12 mouse cellular contexts compared by ENCODE assay signal in genomic region chr19:10148555-10148954, GRCm38 (mm10). TPM values are rescaled to one million over a fixed set of nuclear protein-coding genes. Genes with fewer than 3 reads are reported as not detected.
A peak's percentile ranks its signal among the peaks of the same experiment; 100 is the strongest.
DNase-seq lines count a peak whose midpoint lies in the region; ATAC-seq and TF ChIP-seq lines count a peak whose summit lies in the region.
"Had no signal": no experiment of that assay in that cellular context is flagged by ENCODE, and none has a peak within 500 bp of the region (broad histone marks: within the 10 kb centered on the region; RNA-seq: fewer than 3 reads in every experiment).

No protein-coding gene starts in this region.

- DNase-seq in kidney, adult 2 months = peak; percentile 29
- peak; percentile 43 for DNase-seq in NIH3T3 (ENCODE audit: low read depth)
- peak; percentile 6 for DNase-seq in brain, embryonic 14.5 days (ENCODE audit: low read depth)
- peak; percentile 11 for DNase-seq in heart, postnatal 25 days (ENCODE audit: low spot score)
- DNase-seq in thymus, adult 2 months = no peak
- DNase-seq in right cerebral cortex, postnatal 25 days = no peak
- DNase-seq in left cerebral cortex, adult 11 months (ENCODE audit: low spot score) = no peak
- DNase-seq: cerebellum, adult 8-10 months; kidney, postnatal 10 days had no signal

- intact Hi-C loops in heart, postnatal 25 days (cut with DNase I) = no loop called here

- no peak overlapping the region for H3K9ac ChIP-seq in kidney, embryonic 16.5 days (replicated peaks; ENCODE audit: low read length)
- H3K9ac ChIP-seq: liver, embryonic 14.5 days had no signal

- TF ChIP-seq POLR2A in kidney, adult 2 months (IDR thresholded peaks at IDR 0.05; ENCODE audit: low read depth, low read length) = no peak
- TF ChIP-seq POLR2A in brain, embryonic 14.5 days (IDR thresholded peaks at IDR 0.05; ENCODE audit: borderline replicate concordance, extremely low read depth, insufficient read depth, insufficient read length, poor library complexity, severe bottlenecking) = no peak
- TF ChIP-seq POLR2A in thymus, adult 2 months (IDR thresholded peaks at IDR 0.05; ENCODE audit: control insufficient read depth, extremely low read depth, insufficient read depth, low read length, poor library complexity) = no peak

- no peaks in the 10 kb centered on the region for H3K4me1 ChIP-seq in kidney, adult 2 months (ENCODE audit: control insufficient read depth, insufficient read depth, low read length)
- no peaks in the 10 kb centered on the region for H3K4me1 ChIP-seq in kidney, embryonic 16.5 days (ENCODE audit: insufficient read depth, low read length)
- H3K4me1 ChIP-seq in thymus, adult 2 months (replicated peaks; ENCODE audit: control insufficient read depth, insufficient read depth, low read length) = no peaks in the 10 kb centered on the region

- no peaks in the 10 kb centered on the region for H3K27me3 ChIP-seq in kidney, adult 2 months (replicated peaks; ENCODE audit: control insufficient read depth, insufficient read depth, low read length)
- no peaks in the 10 kb centered on the region for H3K27me3 ChIP-seq in kidney, embryonic 16.5 days (ENCODE audit: insufficient read depth, low read length)
- no peaks in the 10 kb centered on the region for H3K27me3 ChIP-seq in thymus, adult 2 months (ENCODE audit: control insufficient read depth, insufficient read depth, low read length)

- H3K4me2 ChIP-seq in kidney, embryonic 16.5 days (replicated peaks; ENCODE audit: low read depth, low read length) = no peak overlapping the region

- no peaks in the 10 kb centered on the region for H3K36me3 ChIP-seq in kidney, adult 2 months (ENCODE audit: control insufficient read depth, insufficient read depth, low read length)
- no peaks in the 10 kb centered on the region for H3K36me3 ChIP-seq in kidney, embryonic 16.5 days (ENCODE audit: insufficient read depth, low read length)
- no peaks in the 10 kb centered on the region for H3K36me3 ChIP-seq in thymus, adult 2 months (ENCODE audit: control insufficient read depth, insufficient read depth, low read length)

- no peak for ATAC-seq in kidney, embryonic 16.5 days (ENCODE audit: low FRiP score, low TSS enrichment)
- ATAC-seq: activated CD4-positive, CD25-positive, alpha-beta regulatory T cell, adult 4 months had no signal

- WGBS in kidney, adult 2 months = 81% methylated on average over 6 of the region's 6 CpGs
- 77% methylated on average over 6 of the region's 6 CpGs for WGBS in kidney, embryonic 16.5 days
- WGBS in thymus, adult 2 months = 95% methylated on average over 6 of the region's 6 CpGs

- H3K4me3 ChIP-seq in kidney, adult 2 months (ENCODE audit: insufficient read depth, low read depth, low read length) = no peak overlapping the region
- H3K4me3 ChIP-seq in kidney, embryonic 16.5 days (ENCODE audit: low read length) = no peak overlapping the region
- no peak overlapping the region for H3K4me3 ChIP-seq in thymus, adult 2 months (ENCODE audit: control insufficient read depth, insufficient read depth, low read length)

- TF ChIP-seq CTCF in kidney, adult 2 months (conservative IDR thresholded peaks at IDR 0.05; ENCODE audit: insufficient read depth, insufficient read length, low read depth, low read length) = no peak
- no peak for TF ChIP-seq CTCF in brain, embryonic 14.5 days (IDR thresholded peaks at IDR 0.05; ENCODE audit: borderline replicate concordance, extremely low read depth, insufficient read depth, insufficient read length)
- TF ChIP-seq CTCF in thymus, adult 2 months (IDR thresholded peaks at IDR 0.05; ENCODE audit: borderline replicate concordance, control insufficient read depth, extremely low read depth, insufficient read depth, low read length, poor library complexity) = no peak

- H3K27ac ChIP-seq in kidney, adult 2 months (ENCODE audit: insufficient read depth, low read depth, low read length) = no peak overlapping the region
- no peak overlapping the region for H3K27ac ChIP-seq in kidney, embryonic 16.5 days (ENCODE audit: low read length)
- no peak overlapping the region for H3K27ac ChIP-seq in thymus, adult 2 months (ENCODE audit: control insufficient read depth, insufficient read depth, low read length)
- H3K27ac ChIP-seq: liver, embryonic 14.5 days had no signal

- H3K9me3 ChIP-seq in kidney, embryonic 16.5 days (ENCODE audit: low read length) = peaks cover 5% of the 10 kb centered on the region; the same call in 1 of the 2 replicates

RNA-seq across cellular contexts. Expression of gene Fads1, which starts 34.1 kb away (rescaled TPM):
- polyA plus RNA-seq in kidney, adult 2 months (2012; rRNA removed) = 87.4 and 88.4 TPM in 2 replicates
- polyA plus RNA-seq in kidney, embryonic 16.5 days (2015; fragmentation: Nextera tagmentation; extraction: Ambion mirVana) = 95.4 and 100 TPM in 2 replicates
- 136 and 139 TPM in 2 replicates for polyA plus RNA-seq in brain, embryonic 14.5 days (2012; rRNA removed)
- total RNA-seq in heart, postnatal 25 days (2021) = 10 to 100 TPM; 20.2 to 23.7 TPM
- 50.2 and 51.4 TPM in 2 replicates for polyA plus RNA-seq in thymus, adult 2 months (2012; rRNA removed)

RNA-seq across cellular contexts. Expression of gene Fads2, which starts 47.0 kb away (rescaled TPM):
- polyA plus RNA-seq in kidney, adult 2 months (2012; rRNA removed) = 240 and 258 TPM in 2 replicates
- 76.1 and 85.9 TPM in 2 replicates for polyA plus RNA-seq in kidney, embryonic 16.5 days (2015; fragmentation: Nextera tagmentation; extraction: Ambion mirVana)
- 195 and 216 TPM in 2 replicates for polyA plus RNA-seq in brain, embryonic 14.5 days (2012; rRNA removed)
- 1 to 10 TPM; 5.2 to 5.4 TPM for total RNA-seq in heart, postnatal 25 days (2021)
- polyA plus RNA-seq in thymus, adult 2 months (2012; rRNA removed) = 36.3 and 45.6 TPM in 2 replicates

RNA-seq across cellular contexts. Expression of gene Tmem258, which starts 55.3 kb away (rescaled TPM):
- 123 and 135 TPM in 2 replicates for polyA plus RNA-seq in kidney, adult 2 months (2012; rRNA removed)
- 430 and 433 TPM in 2 replicates for polyA plus RNA-seq in kidney, embryonic 16.5 days (2015; fragmentation: Nextera tagmentation; extraction: Ambion mirVana)
- polyA plus RNA-seq in brain, embryonic 14.5 days (2012; rRNA removed) = 108 and 164 TPM in 2 replicates
- 100 to 1,000 TPM; 172 to 178 TPM for total RNA-seq in heart, postnatal 25 days (2021)
- polyA plus RNA-seq in thymus, adult 2 months (2012; rRNA removed) = 159 and 189 TPM in 2 replicates

RNA-seq across cellular contexts. Expression of gene Fen1, which starts 55.4 kb away (rescaled TPM):
- 4.8 and 4.9 TPM in 2 replicates for polyA plus RNA-seq in kidney, adult 2 months (2012; rRNA removed)
- 103 and 107 TPM in 2 replicates for polyA plus RNA-seq in kidney, embryonic 16.5 days (2015; fragmentation: Nextera tagmentation; extraction: Ambion mirVana)
- 26.6 and 34.3 TPM in 2 replicates for polyA plus RNA-seq in brain, embryonic 14.5 days (2012; rRNA removed)
- total RNA-seq in heart, postnatal 25 days (2021) = 1 to 10 TPM; 4.5 to 4.7 TPM
- 43.8 and 57.8 TPM in 2 replicates for polyA plus RNA-seq in thymus, adult 2 months (2012; rRNA removed)

Comparison
In these comparisons a context has a peak if more than half of its experiments do, and no peak if none do; other contexts are left out.
1. DNase-seq: peak in kidney, adult 2 months (single experiment), NIH3T3 (single experiment), brain, embryonic 14.5 days (single experiment) and heart, postnatal 25 days (single experiment); none in thymus, adult 2 months (single experiment), right cerebral cortex, postnatal 25 days (single experiment) and left cerebral cortex, adult 11 months (single experiment).